Mouse (Mus musculus): ENCODE results near the gene Rnf20.

Gene Rnf20

DNA sequence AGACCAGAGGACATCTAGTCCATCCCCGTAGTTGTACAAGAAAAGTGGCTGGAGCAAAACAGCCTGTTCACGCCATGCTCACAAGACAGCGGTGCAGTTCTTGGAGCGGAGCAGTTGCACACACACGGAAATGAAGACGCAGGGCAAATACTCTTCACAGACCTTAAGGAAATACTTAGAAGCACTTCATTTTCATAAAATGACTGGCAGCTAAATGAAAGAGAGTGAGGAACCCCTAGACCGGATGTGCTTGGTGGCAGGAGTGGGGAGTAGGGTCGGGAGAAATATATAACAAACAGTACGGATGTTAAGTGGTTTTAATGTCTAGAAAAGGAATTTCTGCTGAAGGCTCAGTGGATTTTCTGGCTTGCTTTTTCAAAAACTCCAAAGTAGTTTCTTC lies 29.9 kb downstream of the Rnf20 start:
- DNase-seq, result no peak

- DNase-seq, result no peak
Observed at GRCm38 (mm10) chr4:49662231-49662630, 30.4 kb downstream of the Rnf20 start.

DNA sequence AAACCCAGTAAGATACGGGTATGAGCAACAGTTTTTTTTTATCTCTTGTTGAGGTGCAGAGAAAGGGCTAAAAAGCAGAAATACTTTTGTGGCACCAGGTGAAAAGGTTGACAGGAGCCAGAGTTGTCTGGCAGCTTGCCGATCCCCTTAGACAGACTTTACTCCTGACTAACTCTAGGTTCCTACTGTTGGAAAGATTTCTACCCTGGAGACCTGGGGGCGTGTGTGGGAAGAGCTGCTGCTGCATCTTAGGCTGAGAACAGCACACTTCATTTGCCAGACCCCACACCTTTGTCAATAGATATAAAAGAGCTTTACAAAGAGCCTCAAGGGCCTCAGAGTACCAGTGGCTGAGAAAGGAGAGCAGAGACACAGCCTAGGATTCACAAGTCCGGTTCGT lies 33.0 kb downstream of the Rnf20 start:
- no peak for DNase-seq

DNA sequence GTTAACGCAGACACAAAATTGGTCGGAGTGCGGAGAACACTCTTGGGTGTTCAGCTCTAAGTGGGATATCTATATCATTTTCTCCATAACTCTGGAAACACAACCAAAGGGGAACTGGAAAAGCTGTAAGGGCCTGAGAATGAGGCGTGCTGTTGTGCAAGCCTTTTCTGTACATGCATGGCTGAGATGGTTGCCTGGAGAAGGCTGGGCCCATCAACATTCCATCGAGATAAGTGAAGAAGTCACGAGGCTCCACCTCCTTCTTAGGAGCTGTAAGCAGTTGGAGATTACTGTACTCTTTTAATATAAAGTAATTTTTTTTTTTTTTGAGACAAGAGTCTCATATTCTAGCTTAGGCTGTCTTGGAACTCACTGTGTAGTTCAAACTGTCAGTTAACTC lies 44.3 kb downstream of the Rnf20 start:
- no peak for DNase-seq

- no peak for DNase-seq
Observed at GRCm38 (mm10) chr4:49676790-49677189, 45.0 kb downstream of the Rnf20 start.

DNA sequence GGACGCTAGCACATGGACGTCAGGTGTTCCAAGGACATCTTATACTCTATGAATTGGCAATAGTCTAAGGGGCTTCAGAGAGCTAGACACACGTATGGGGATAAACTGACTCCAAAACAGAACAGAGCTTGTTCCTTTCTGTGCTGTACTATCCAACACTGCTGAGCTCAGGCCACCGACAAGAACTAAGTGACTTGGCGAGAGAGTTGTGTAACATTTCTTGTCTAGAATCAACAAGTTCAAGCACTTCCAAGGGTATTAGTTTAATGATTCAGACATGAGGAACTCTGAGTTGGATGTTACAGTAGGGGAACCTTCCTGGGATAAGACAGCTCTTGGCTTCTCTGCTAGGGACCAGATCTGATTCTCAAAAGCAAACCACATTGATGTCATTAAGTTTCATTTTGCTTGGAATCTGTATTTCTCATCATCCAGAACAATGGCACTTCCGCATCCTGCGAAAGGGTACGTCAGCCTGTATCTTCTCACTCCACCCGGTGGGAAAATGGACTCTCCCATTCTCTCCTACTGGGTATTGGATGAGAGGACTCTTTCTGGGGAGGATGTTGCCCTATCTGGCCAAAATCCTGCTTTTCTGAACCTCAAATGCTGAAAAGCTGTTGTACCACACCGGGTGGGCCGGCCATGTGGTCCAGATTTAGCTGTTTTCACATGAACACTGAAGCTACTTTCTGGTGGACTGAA lies 48.5 kb downstream of the Rnf20 start:
- no peak for DNase-seq

GRCm38 (mm10) chr4:49681812-49682211 lies 50.0 kb downstream of the Rnf20 start, which contains the start of gene Ppp3r2:
Gene Ppp3r2 (minus strand): TSS chr4:49682024.
- no peak for DNase-seq

GRCm38 (mm10) chr4:49688594-49689288 lies 56.9 kb downstream of the Rnf20 start:
- DNase-seq, result peak; percentile 84

GRCm38 (mm10) chr4:49691405-49692194 lies 59.8 kb downstream of the Rnf20 start:
- DNase-seq, result no peak
